Mouse (Mus musculus) spleen, adult 2 months (tissue): ENCODE results near the gene Dennd4a. TPM values are rescaled to one million over a fixed set of nuclear protein-coding genes. Genes with fewer than 3 reads are reported as not detected.

ENCODE experiments used
- DNase-seq, 2 experiments: peaks; one replicate each; pipeline versions ENCODE4 v3.0.0 to v3.0.0-alpha.2; 2012 to 2021; ENCODE audit warnings: low spot score in 2 of 2, low read depth in 1 of 2
- H3K27ac ChIP-seq: fragments of 200-500 bp; 2 replicates; pipeline ENCODE4 v1.5.1; 2012; ENCODE audit warnings: low read length, inconsistent platforms; ENCODE audit not compliant: insufficient read depth
- H3K27me3 ChIP-seq: fragments of 200-500 bp; 2 replicates; pipeline ENCODE4 v1.6.1; 2012; ENCODE audit warnings: mild to moderate bottlenecking, moderate library complexity, low read length, inconsistent platforms; ENCODE audit not compliant: control insufficient read depth, insufficient read depth
- H3K36me3 ChIP-seq: fragments of 200-500 bp; 2 replicates; pipeline ENCODE4 v1.6.1; 2012; ENCODE audit warnings: mild to moderate bottlenecking, low read length, inconsistent platforms; ENCODE audit not compliant: control insufficient read depth, insufficient read depth
- H3K4me1 ChIP-seq: fragments of 200-500 bp; 2 replicates; pipeline ENCODE4 v1.6.1; 2011; ENCODE audit warnings: inconsistent platforms; ENCODE audit not compliant: control insufficient read depth, insufficient read depth, insufficient read length
- H3K4me3 ChIP-seq: fragments of 200-500 bp; 2 replicates; pipeline ENCODE4 v1.5.1; 2011; ENCODE audit warnings: mild to moderate bottlenecking, inconsistent platforms; ENCODE audit not compliant: insufficient read depth, insufficient read length; ENCODE audit errors: extremely low read depth
- CTCF ChIP-seq: fragments of 200-500 bp; IDR thresholded peaks from 2 replicates; pipeline ENCODE4 v1.5.1; 2011; ENCODE audit warnings: mild to moderate bottlenecking, inconsistent platforms; ENCODE audit not compliant: insufficient read depth, insufficient read length, insufficient replicate concordance; ENCODE audit errors: extremely low read depth
- POLR2A ChIP-seq: fragments of 200-500 bp; IDR thresholded peaks from 2 replicates; pipeline ENCODE4 v1.6.1; 2011; ENCODE audit warnings: low read depth, low read length, inconsistent platforms
- WGBS: fragments of 180-500 bp; shearing (Covaris S2); methylation state at CpG from one replicate; pipeline ENCODE4 v1.1.7; 2018; 5-methylcytosine and 5-hydroxymethylcytosine counted together
- polyA plus RNA-seq: library from polyadenylated mRNA; depleted of rRNA; stranded (reverse); fragments of >200 nt; gene quantifications from 2 replicates; pipeline ENCODE4 v1.2.3, GENCODE M21; 2012

The Dennd4a gene
- polyA plus RNA-seq, 1 experiment: 25.9 TPM

GRCm38 (mm10) chr9:64939281-64939680 lies 128.1 kb downstream of the Dennd4a start:
- H3K4me1 ChIP-seq: no peaks in the 10 kb centered on the region
- H3K27ac ChIP-seq: no peak overlapping the region
- TF ChIP-seq CTCF: no peak
- TF ChIP-seq POLR2A: no peak
- H3K36me3 ChIP-seq: no peaks in the 10 kb centered on the region
- no peak overlapping the region for H3K4me3 ChIP-seq
- no peak for DNase-seq
- WGBS: 33% methylated on average over 4 of the region's 4 CpGs
- no peaks in the 10 kb centered on the region for H3K27me3 ChIP-seq

- H3K36me3 ChIP-seq: no peaks in the 10 kb centered on the region
- H3K27me3 ChIP-seq: no peaks in the 10 kb centered on the region
- H3K4me1 ChIP-seq: no peaks in the 10 kb centered on the region
- no peak overlapping the region for H3K27ac ChIP-seq
- TF ChIP-seq CTCF (no peak), POLR2A (no peak)
- DNase-seq: no peak
- no peak overlapping the region for H3K4me3 ChIP-seq
- 74% methylated on average over 2 of the region's 2 CpGs for WGBS
These were observed 128.7 kb downstream of the Dennd4a start for GRCm38 (mm10) chr9:64939790-64940189.

- WGBS: 73% methylated on average over 11 of the region's 11 CpGs
- Histone ChIP-seq H3K27me3 (no peaks in the 10 kb centered on the region), H3K4me3 (no peak overlapping the region), H3K36me3 (no peaks in the 10 kb centered on the region), H3K27ac (no peak overlapping the region), H3K4me1 (no peaks in the 10 kb centered on the region)
- DNase-seq: no peak
- TF ChIP-seq POLR2A (no peak), CTCF (no peak)
These were observed 129.7 kb downstream of the Dennd4a start for GRCm38 (mm10) chr9:64940731-64941346.

GRCm38 (mm10) chr9:64941650-64942049 lies 130.5 kb downstream of the Dennd4a start:
- no peak for TF ChIP-seq CTCF
- no peak for TF ChIP-seq POLR2A
- no peak for DNase-seq
- Histone ChIP-seq H3K36me3 (no peaks in the 10 kb centered on the region), H3K4me1 (no peaks in the 10 kb centered on the region), H3K4me3 (no peak overlapping the region), H3K27me3 (no peaks in the 10 kb centered on the region), H3K27ac (no peak overlapping the region)
- 91% methylated on average over 4 of the region's 4 CpGs for WGBS

- H3K27ac ChIP-seq: no peak overlapping the region
- no peaks in the 10 kb centered on the region for H3K4me1 ChIP-seq
- no peaks in the 10 kb centered on the region for H3K36me3 ChIP-seq
- TF ChIP-seq POLR2A: no peak
- TF ChIP-seq CTCF: no peak
- no peak overlapping the region for H3K4me3 ChIP-seq
- WGBS: 70% methylated on average over 11 of the region's 11 CpGs
- H3K27me3 ChIP-seq: no peaks in the 10 kb centered on the region
- no peak for DNase-seq
These were observed 132.9 kb downstream of the Dennd4a start for GRCm38 (mm10) chr9:64943997-64944396.

- Histone ChIP-seq H3K36me3 (no peaks in the 10 kb centered on the region), H3K27ac (no peak overlapping the region), H3K27me3 (no peaks in the 10 kb centered on the region), H3K4me1 (no peaks in the 10 kb centered on the region), H3K4me3 (no peak overlapping the region)
- TF ChIP-seq POLR2A (no peak), CTCF (no peak)
- no peak for DNase-seq
- WGBS: 85% methylated on average over 9 of the region's 9 CpGs
These were observed 136.4 kb downstream of the Dennd4a start for GRCm38 (mm10) chr9:64947483-64948095.

- Histone ChIP-seq H3K36me3 (no peaks in the 10 kb centered on the region), H3K4me1 (no peaks in the 10 kb centered on the region), H3K27ac (no peak within 1 kb of the TSS), H3K27me3 (0 out of 2 replicates have a peak, but pooled peaks cover 3% of the 10 kb centered on the region), H3K4me3 (no peak within 1 kb of the TSS)
- TF ChIP-seq CTCF (no peak), POLR2A (no peak)
- no peak for DNase-seq
- WGBS: 65% methylated on average over 11 of the region's 11 CpGs
These were observed 140.1 kb downstream of the Dennd4a start, which contains the start of gene Slc24a1 for GRCm38 (mm10) chr9:64951161-64951657. Slc24a1 (minus strand) TSS chr9:64951607.
